Mouse (Mus musculus): Measurements from ENCODE around the gene Eva1b. TPM values are rescaled to one million over a fixed set of nuclear protein-coding genes. Genes with fewer than 3 reads are reported as not detected.

Gene Eva1b
- total and polyA plus RNA-seq, 3 experiments = 9.5 to 19.7 (median 11.9) TPM

GRCm38 (mm10) chr4:126134639-126135038, 12.9 kb upstream of the Eva1b start:
- Histone ChIP-seq H3K4me1 (ENCODE audit: control insufficient read depth, insufficient read depth, low read length) (peaks cover 6% of the 10 kb centered on the region), H3K9ac (ENCODE audit: low read depth, low read length) (no peak overlapping the region), H3K27me3 (ENCODE audit: control insufficient read depth, insufficient read depth, low read length) (no peaks in the 10 kb centered on the region), H3K79me2 (replicated peaks; ENCODE audit: control insufficient read depth, insufficient read depth, low read length) (no peaks in the 10 kb centered on the region), H3K27ac (no peak overlapping the region), H3K36me3 (ENCODE audit: control insufficient read depth, insufficient read depth, low read length) (no peaks in the 10 kb centered on the region), H3K4me3 (no peak overlapping the region)
- intact Hi-C loops (cut with DNase I) = no loop called here
- no peak for DNase-seq
- WGBS = 56% methylated on average over 4 of the region's 4 CpGs
- TF ChIP-seq POLR2A (IDR thresholded peaks at IDR 0.05; ENCODE audit: insufficient read depth, low read depth, low read length) (no peak), EP300 (IDR thresholded peaks at IDR 0.05; ENCODE audit: insufficient read depth, low read depth, low read length) (no peak), CTCF (IDR thresholded peaks at IDR 0.05) (no peak)

DNA sequence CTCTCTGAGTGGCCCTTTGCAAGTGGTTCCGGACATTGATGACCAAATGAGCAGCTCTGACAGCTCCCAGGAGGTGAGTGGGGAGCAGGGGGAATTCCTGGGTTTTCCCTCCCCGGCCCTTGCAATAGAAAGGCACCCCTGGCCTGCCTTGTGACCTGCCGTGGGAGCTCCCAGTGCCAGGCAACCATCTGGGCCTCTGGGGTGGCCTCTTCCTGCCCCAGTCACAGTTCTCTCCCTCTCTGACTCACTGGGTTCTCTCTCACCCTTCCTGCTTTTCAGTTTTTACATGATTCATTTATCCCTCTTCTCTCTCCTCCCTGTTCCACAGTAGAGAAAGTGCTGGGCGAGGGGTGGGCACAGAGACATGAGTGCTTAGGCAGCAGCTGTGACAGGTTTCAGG, 9.8 kb upstream of the Eva1b start:
- no peak for DNase-seq
- intact Hi-C loops (cut with DNase I) = no loop called here
- H3K4me1 ChIP-seq (ENCODE audit: control insufficient read depth, insufficient read depth, low read length) = peaks cover 5% of the 10 kb centered on the region; the same call in 1 of the 2 replicates
- no peaks in the 10 kb centered on the region for H3K36me3 ChIP-seq (ENCODE audit: control insufficient read depth, insufficient read depth, low read length)
- H3K4me3 ChIP-seq = no peak overlapping the region
- no peaks in the 10 kb centered on the region for H3K27me3 ChIP-seq (ENCODE audit: control insufficient read depth, insufficient read depth, low read length)
- TF ChIP-seq EP300 (IDR thresholded peaks at IDR 0.05; ENCODE audit: insufficient read depth, low read depth, low read length) (no peak), POLR2A (IDR thresholded peaks at IDR 0.05; ENCODE audit: insufficient read depth, low read depth, low read length) (no peak), CTCF (IDR thresholded peaks at IDR 0.05) (no peak)
- H3K27ac ChIP-seq = no peak overlapping the region
- no peak overlapping the region for H3K9ac ChIP-seq (ENCODE audit: low read depth, low read length)
- 78% methylated on average over 4 of the region's 4 CpGs for WGBS
- no peaks in the 10 kb centered on the region for H3K79me2 ChIP-seq (replicated peaks; ENCODE audit: control insufficient read depth, insufficient read depth, low read length)

GRCm38 (mm10) chr4:126141021-126141420, 6.5 kb upstream of the Eva1b start:
- H3K9ac ChIP-seq (ENCODE audit: low read depth, low read length) = no peak overlapping the region
- intact Hi-C loops (cut with DNase I) = no loop called here
- WGBS = 44% methylated on average over 5 of the region's 5 CpGs
- no peaks in the 10 kb centered on the region for H3K27me3 ChIP-seq (ENCODE audit: control insufficient read depth, insufficient read depth, low read length)
- peak overlapping the region; percentile 36; the same call in 1 of the 2 replicates for H3K27ac ChIP-seq
- no peaks in the 10 kb centered on the region for H3K79me2 ChIP-seq (replicated peaks; ENCODE audit: control insufficient read depth, insufficient read depth, low read length)
- peak in 1 of 2 experiments; percentile 22 for DNase-seq
- H3K4me1 ChIP-seq (ENCODE audit: control insufficient read depth, insufficient read depth, low read length) = peaks cover 10% of the 10 kb centered on the region
- H3K36me3 ChIP-seq (ENCODE audit: control insufficient read depth, insufficient read depth, low read length) = no peaks in the 10 kb centered on the region
- TF ChIP-seq EP300 (IDR thresholded peaks at IDR 0.05; ENCODE audit: insufficient read depth, low read depth, low read length) = no peak
- TF ChIP-seq POLR2A (IDR thresholded peaks at IDR 0.05; ENCODE audit: insufficient read depth, low read depth, low read length) = no peak
- no peak for TF ChIP-seq CTCF (IDR thresholded peaks at IDR 0.05)
- no peak overlapping the region for H3K4me3 ChIP-seq

DNA sequence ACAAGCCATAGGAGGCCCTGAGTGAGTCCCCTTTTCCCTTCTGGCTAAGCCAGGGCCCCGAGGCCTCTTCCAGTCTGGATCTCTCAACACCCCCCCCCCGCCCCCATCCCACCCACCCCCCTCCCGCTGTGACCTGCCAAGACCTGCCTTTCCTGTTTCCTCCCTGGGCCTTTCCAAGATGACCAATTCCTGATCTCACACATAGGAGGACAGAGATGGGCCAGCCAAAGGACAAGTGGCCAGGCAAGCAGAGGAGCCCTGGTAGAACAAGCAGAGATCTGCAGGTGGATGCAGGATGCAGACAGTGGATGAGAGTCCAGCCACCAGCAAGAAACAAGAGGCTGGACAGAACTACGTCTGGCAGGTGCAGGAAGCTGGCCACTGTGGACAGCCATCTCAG, 2.1 kb upstream of the Eva1b start:
- H3K27me3 ChIP-seq (ENCODE audit: control insufficient read depth, insufficient read depth, low read length) = no peaks in the 10 kb centered on the region
- DNase-seq = peak in 1 of 2 experiments; percentile 36

GRCm38 (mm10) chr4:126146974-126147532, 491 bp upstream of the Eva1b start:
- Histone ChIP-seq H3K27me3 (ENCODE audit: control insufficient read depth, insufficient read depth, low read length) (no peaks in the 10 kb centered on the region), H3K4me3 (no peak overlapping the region)
- 67% methylated on average over 9 of the region's 9 CpGs for WGBS

More for the DNA sequence above, 2.1 kb upstream of the Eva1b start:
- intact Hi-C loops (cut with DNase I) = no loop called here
- H3K4me3 ChIP-seq = no peak overlapping the region
- H3K4me1 ChIP-seq (ENCODE audit: control insufficient read depth, insufficient read depth, low read length) = peaks cover 18% of the 10 kb centered on the region
- no peaks in the 10 kb centered on the region for H3K79me2 ChIP-seq (replicated peaks; ENCODE audit: control insufficient read depth, insufficient read depth, low read length)
- no peaks in the 10 kb centered on the region; the same call in 1 of the 2 replicates for H3K36me3 ChIP-seq (ENCODE audit: control insufficient read depth, insufficient read depth, low read length)
- H3K27ac ChIP-seq = peak overlapping the region; percentile 38
- 25% methylated on average over 4 of the region's 4 CpGs for WGBS
- H3K9ac ChIP-seq (ENCODE audit: low read depth, low read length) = no peak overlapping the region
- TF ChIP-seq EP300 (IDR thresholded peaks at IDR 0.05; ENCODE audit: insufficient read depth, low read depth, low read length) (no peak), POLR2A (IDR thresholded peaks at IDR 0.05; ENCODE audit: insufficient read depth, low read depth, low read length) (no peak), CTCF (IDR thresholded peaks at IDR 0.05) (peak; percentile 47)

More at GRCm38 (mm10) chr4:126146974-126147532, 491 bp upstream of the Eva1b start:
- no peak for TF ChIP-seq CTCF (IDR thresholded peaks at IDR 0.05)
- no peak for TF ChIP-seq EP300 (IDR thresholded peaks at IDR 0.05; ENCODE audit: insufficient read depth, low read depth, low read length)
- TF ChIP-seq POLR2A (IDR thresholded peaks at IDR 0.05; ENCODE audit: insufficient read depth, low read depth, low read length) = no peak
- Histone ChIP-seq H3K4me1 (ENCODE audit: control insufficient read depth, insufficient read depth, low read length) (peaks cover 20% of the 10 kb centered on the region), H3K36me3 (ENCODE audit: control insufficient read depth, insufficient read depth, low read length) (no peaks in the 10 kb centered on the region; the same call in 1 of the 2 replicates), H3K27ac (peak overlapping the region; percentile 95), H3K9ac (ENCODE audit: low read depth, low read length) (no peak overlapping the region), H3K79me2 (replicated peaks; ENCODE audit: control insufficient read depth, insufficient read depth, low read length) (no peaks in the 10 kb centered on the region)
- no peak for DNase-seq
- intact Hi-C loops (cut with DNase I) = loop anchor here (2.0 kb wide), 1 partner anchor 34 kb away; no protein-coding TSS in a partner anchor

Data from heart, adult 2 months (tissue).